Mouse (Mus musculus): ENCODE measurements around the gene Kctd21.
A peak's percentile ranks its signal among the peaks of the same experiment; 100 is the strongest.

Kctd21 gene

DNA sequence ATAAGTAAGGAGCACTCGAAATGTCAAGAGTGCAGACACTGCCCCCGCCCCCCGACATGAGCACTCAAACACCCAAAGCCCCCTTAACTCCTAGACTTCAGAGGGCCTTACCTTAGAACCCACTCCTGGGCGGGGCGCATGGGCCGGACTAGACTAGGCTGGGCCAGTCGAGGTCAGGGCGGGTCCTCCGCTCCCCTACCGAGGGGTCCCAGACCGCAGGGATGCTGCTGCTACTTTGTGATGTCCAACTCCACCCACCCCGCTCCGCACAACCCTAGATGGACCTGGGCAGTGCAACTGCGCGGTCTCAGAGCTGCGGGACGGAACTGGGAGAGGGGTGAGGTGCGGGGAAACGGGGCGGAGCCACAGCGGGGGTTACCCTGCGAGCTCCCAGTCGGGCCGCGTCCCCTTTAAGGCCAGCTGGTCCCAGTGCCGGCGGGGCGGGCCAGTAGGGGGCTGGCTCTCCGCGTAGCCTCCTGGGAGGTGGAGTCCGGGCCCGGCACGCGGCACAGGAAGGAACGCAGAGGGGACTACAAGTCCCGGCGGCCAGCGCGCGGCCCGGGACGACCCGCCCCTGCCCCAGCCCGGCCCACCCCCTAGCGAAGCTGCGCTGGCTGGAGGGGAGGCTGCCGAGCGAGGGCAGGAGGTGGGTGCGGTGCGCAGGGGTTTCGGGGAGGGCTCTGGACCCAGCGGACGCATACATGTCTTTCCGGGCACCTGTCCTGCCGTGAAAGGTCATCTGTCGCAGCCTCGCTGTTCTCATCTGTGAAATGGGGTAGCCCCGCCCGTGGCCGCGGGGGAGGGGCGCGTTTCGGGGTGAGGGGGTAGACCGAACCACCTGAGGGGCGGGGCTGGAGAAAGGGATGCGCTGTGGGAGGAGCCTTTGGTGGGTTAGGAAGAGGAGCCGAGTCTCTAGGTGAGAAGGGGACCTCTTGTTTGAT, at the start of gene Kctd21, which contains the start of gene Usp35:
Gene Kctd21, plus strand, starts transcription at position 602 of the 941 bp plus-strand sequence.
Gene Usp35, minus strand, starts transcription at position 295 of the 941 bp plus-strand sequence.
- peak; percentile 79 to 95 for DNase-seq (ENCODE audit: low spot score in 2 of 2)

DNA sequence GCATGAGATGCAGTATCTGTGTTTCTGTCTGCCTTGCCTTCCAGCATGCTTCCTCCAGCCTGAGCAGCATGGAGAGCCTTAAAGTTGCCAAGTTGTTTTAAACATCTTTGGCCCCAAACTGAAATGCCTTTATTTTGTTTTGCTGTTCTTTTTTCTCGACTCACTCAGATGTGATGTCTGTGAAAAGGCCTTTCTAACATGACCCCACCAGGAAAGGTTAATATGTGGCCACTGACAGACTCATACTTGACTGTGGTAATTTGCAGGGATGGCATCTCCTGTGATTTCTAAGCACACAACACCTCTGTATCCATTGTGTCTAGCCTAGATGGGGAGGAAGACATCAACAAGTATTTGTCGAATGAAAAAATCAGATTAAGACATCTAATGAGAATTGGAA, 35.1 kb upstream of the Kctd21 start:
- no peak for DNase-seq (ENCODE audit: low spot score in 2 of 2)

DNA sequence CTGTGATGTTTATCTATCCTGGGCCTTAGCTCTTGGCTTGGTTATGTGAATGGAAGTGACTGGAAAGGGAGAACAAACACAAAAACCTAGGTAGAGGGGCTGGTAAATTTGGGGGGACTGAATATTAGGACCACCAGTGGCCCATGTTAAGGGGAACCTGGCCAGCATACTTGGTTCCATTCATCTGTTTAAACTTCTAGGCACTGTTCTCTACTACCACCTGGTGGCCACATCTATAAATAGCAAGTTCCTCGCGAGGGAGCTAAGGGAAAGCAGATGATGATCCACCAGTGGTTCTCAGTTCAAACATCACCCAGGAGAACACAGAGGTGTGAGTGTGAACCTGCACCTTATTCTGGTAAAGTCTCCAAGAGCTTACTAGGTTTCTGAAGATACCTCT, 34.7 kb upstream of the Kctd21 start:
- peak; percentile 16 to 24 for DNase-seq (ENCODE audit: low spot score in 2 of 2)

- DNase-seq (ENCODE audit: low spot score in 2 of 2): no peak
These were observed 33.8 kb upstream of the Kctd21 start for GRCm38 (mm10) chr7:97298279-97298678.

- DNase-seq (ENCODE audit: low spot score in 2 of 2): no peak
These were observed 33.2 kb upstream of the Kctd21 start for GRCm38 (mm10) chr7:97298943-97299342.

GRCm38 (mm10) chr7:97300914-97301313, 31.2 kb upstream of the Kctd21 start:
- no peak for DNase-seq (ENCODE audit: low spot score in 2 of 2)

DNA sequence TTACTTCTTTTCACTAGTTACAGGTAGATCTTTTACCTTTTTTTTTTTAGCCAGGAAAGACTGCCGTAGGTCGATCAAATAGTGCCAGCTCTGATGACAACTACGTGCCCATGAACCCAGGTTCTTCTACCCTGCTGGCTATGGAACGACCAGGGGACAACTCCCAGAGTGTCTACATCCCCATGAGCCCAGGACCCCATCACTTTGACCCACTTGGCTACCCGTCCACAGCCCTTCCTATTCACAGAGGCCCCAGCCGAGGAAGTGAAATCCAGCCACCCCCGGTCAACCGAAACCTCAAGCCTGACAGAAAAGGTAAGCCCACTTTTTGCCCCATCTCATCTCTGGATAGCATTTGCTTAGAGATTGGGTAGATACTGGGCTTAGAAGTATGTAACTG, 30.8 kb upstream of the Kctd21 start:
- DNase-seq (ENCODE audit: low spot score in 2 of 2): no peak

- no peak for DNase-seq (ENCODE audit: low spot score in 2 of 2)
These were observed 29.9 kb upstream of the Kctd21 start for GRCm38 (mm10) chr7:97302261-97302660.

DNA sequence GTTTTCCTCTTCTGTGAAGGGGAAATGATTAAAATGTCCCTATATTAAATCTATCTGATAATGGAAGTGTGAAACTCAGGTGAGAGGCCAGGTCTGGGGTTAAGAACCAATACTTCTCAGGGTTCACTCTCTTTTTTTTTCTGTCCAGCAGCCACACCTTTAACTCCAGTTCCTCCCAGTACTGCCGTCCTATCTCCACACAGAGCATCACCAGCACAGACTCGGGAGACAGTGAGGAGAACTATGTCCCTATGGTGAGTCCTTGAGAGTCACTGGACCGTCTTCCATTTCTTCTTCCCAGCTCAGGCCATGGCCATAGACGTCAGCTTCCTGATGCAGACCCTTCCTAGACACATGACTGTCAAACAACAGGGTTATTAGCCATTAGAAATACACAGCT, 29.3 kb upstream of the Kctd21 start:
- no peak for DNase-seq (ENCODE audit: low spot score in 2 of 2)

- no peak for DNase-seq (ENCODE audit: low spot score in 2 of 2)
These were observed 28.5 kb upstream of the Kctd21 start for GRCm38 (mm10) chr7:97303614-97304013.

GRCm38 (mm10) chr7:97304471-97304870, 27.7 kb upstream of the Kctd21 start:
- no peak for DNase-seq (ENCODE audit: low spot score in 2 of 2)

- DNase-seq (ENCODE audit: low spot score in 2 of 2): peak in 1 of 2 experiments; percentile 0
These were observed 26.9 kb upstream of the Kctd21 start for GRCm38 (mm10) chr7:97305206-97305605.

GRCm38 (mm10) chr7:97306813-97307212, 25.3 kb upstream of the Kctd21 start:
- no peak for DNase-seq (ENCODE audit: low spot score in 2 of 2)

GRCm38 (mm10) chr7:97307546-97307945, 24.6 kb upstream of the Kctd21 start:
- DNase-seq (ENCODE audit: low spot score in 2 of 2): no peak

DNA sequence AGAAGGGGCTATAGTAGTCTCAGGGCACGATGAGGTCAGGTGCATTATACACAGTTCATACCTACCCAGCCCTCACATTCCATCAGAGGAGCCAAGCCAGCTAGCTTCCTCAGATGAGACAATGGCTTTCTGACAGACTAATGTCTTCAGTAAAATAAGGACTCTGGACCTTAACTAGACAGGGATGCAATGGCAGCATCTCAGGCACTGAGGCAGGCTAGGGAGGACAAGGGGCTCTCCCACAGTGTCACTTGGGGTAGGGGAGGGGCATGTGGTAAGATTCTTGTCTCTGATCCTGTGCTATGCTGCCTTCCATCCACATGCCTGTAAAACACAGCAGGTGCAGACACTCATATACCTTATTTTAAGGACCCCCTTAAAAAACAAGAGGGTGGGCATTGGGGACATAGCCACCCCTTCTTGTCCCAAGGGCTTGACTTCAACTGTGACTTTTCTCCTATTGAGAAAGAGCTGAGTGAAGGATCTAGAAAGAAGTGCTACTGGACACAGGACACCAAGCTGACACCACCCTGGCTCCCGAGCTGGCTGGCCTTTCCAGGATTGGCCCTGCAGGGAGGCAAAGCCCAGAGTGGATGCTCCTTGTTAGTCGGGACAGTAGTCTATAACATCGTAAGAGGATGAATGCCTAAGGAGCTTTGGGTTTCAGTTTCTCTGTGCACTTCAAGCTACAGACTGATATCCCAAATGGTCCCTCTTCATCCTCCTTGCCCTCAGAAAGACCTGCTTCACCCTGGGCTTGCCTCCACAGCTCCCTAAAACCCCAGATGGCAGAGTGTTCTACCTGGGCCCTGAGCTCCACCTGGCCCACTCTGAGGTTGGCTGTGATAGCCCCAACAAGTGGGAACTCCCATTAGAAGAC, 22.4 kb upstream of the Kctd21 start:
- DNase-seq (ENCODE audit: low spot score in 2 of 2): no peak

DNA sequence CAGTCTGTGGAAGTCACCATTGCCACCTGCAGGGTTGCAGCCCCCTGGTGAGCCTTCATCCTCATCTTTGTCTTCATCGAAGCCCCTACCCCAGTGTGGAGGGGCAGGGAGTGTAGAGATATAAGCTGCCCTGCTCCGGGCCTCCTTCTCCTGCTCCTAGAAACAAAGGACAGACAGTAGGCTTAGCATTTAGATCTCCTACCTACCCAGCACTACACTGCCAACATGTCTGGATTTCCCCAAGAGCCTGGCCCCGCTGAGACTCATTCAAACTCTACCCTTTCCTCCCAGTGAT, 21.8 kb upstream of the Kctd21 start:
- DNase-seq (ENCODE audit: low spot score in 2 of 2): no peak

- DNase-seq (ENCODE audit: low spot score in 2 of 2): no peak
These were observed 20.5 kb upstream of the Kctd21 start for GRCm38 (mm10) chr7:97311620-97312019.

- no peak for DNase-seq (ENCODE audit: low spot score in 2 of 2)
These were observed 19.9 kb upstream of the Kctd21 start for GRCm38 (mm10) chr7:97312196-97312595.

- no peak for DNase-seq (ENCODE audit: low spot score in 2 of 2)
These were observed 19.3 kb upstream of the Kctd21 start for GRCm38 (mm10) chr7:97312856-97313255.

- DNase-seq (ENCODE audit: low spot score in 2 of 2): no peak
These were observed 18.6 kb upstream of the Kctd21 start for GRCm38 (mm10) chr7:97313364-97313995.

DNA sequence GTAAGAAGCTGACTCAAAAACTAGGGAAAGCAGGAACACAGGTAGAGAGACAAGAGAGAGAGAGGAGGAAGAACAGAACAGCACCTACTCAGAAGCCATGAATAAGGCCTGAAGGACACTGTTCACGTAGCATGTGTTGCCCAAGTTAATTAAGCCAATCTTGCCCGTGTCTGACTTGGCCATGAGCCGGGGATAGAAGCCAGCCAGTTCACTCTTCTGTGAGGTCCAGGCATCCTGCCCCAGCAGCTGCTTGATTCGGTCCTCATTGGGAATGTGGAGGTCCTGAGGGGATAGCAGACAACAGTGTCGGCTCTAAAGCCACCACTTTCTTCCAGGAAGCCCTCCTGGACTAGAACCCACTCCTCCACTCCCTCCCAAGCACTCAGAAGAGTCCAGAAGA, 17.5 kb upstream of the Kctd21 start:
- DNase-seq (ENCODE audit: low spot score in 2 of 2): no peak

GRCm38 (mm10) chr7:97315656-97316055, 16.5 kb upstream of the Kctd21 start:
- no peak for DNase-seq (ENCODE audit: low spot score in 2 of 2)
